Mouse (Mus musculus): ENCODE data around the gene Fezf2. TPM values are rescaled to one million over a fixed set of nuclear protein-coding genes. Genes with fewer than 3 reads are reported as not detected.

The Fezf2 gene
- 35.7 and 42.9 TPM in 2 replicates for polyA plus RNA-seq (2012; rRNA removed)

GRCm38 (mm10) chr14:12348089-12348488 is at the start of gene Fezf2:
TSS of gene Fezf2 (minus strand) at chr14:12348189.
- Histone ChIP-seq H3K4me1 (ENCODE audit: control insufficient read depth, insufficient read depth, low read length) (no peaks in the 10 kb centered on the region), H3K27ac (ENCODE audit: insufficient read depth, low read length) (peak within 1 kb of the TSS; percentile 69; the same call in 1 of the 2 replicates), H3K4me3 (ENCODE audit: insufficient read depth, low read length) (no peak within 1 kb of the TSS; the same call in 1 of the 2 replicates)
- no peak for TF ChIP-seq CTCF (IDR thresholded peaks at IDR 0.05; ENCODE audit: extremely low read depth, insufficient read depth, low read length)
- TF ChIP-seq POLR2A (IDR thresholded peaks at IDR 0.05; ENCODE audit: extremely low read depth, insufficient read depth, low read length): no peak

- no peaks in the 10 kb centered on the region; the same call in 1 of the 2 replicates for H3K4me1 ChIP-seq (ENCODE audit: control insufficient read depth, insufficient read depth, low read length)
- H3K27ac ChIP-seq (ENCODE audit: insufficient read depth, low read length): no peak overlapping the region
- no peak overlapping the region for H3K4me3 ChIP-seq (ENCODE audit: insufficient read depth, low read length)
- TF ChIP-seq CTCF (IDR thresholded peaks at IDR 0.05; ENCODE audit: extremely low read depth, insufficient read depth, low read length): peak; percentile 52
- no peak for TF ChIP-seq POLR2A (IDR thresholded peaks at IDR 0.05; ENCODE audit: extremely low read depth, insufficient read depth, low read length)
Observed at GRCm38 (mm10) chr14:12397561-12397960, 49.6 kb upstream of the Fezf2 start.

- no peak overlapping the region for H3K4me3 ChIP-seq (ENCODE audit: insufficient read depth, low read length)
- H3K27ac ChIP-seq (ENCODE audit: insufficient read depth, low read length): no peak overlapping the region
- H3K4me1 ChIP-seq (ENCODE audit: control insufficient read depth, insufficient read depth, low read length): no peaks in the 10 kb centered on the region; the same call in 1 of the 2 replicates
- TF ChIP-seq POLR2A (IDR thresholded peaks at IDR 0.05; ENCODE audit: extremely low read depth, insufficient read depth, low read length): no peak
- no peak for TF ChIP-seq CTCF (IDR thresholded peaks at IDR 0.05; ENCODE audit: extremely low read depth, insufficient read depth, low read length)
Observed at GRCm38 (mm10) chr14:12394318-12394717, 46.3 kb upstream of the Fezf2 start.

- Histone ChIP-seq H3K4me1 (ENCODE audit: control insufficient read depth, insufficient read depth, low read length) (no peaks in the 10 kb centered on the region; the same call in 1 of the 2 replicates), H3K27ac (ENCODE audit: insufficient read depth, low read length) (no peak overlapping the region), H3K4me3 (ENCODE audit: insufficient read depth, low read length) (no peak overlapping the region)
- no peak for TF ChIP-seq CTCF (IDR thresholded peaks at IDR 0.05; ENCODE audit: extremely low read depth, insufficient read depth, low read length)
- no peak for TF ChIP-seq POLR2A (IDR thresholded peaks at IDR 0.05; ENCODE audit: extremely low read depth, insufficient read depth, low read length)
Observed at GRCm38 (mm10) chr14:12393271-12393861, 45.4 kb upstream of the Fezf2 start.

GRCm38 (mm10) chr14:12391167-12391566 is 43.2 kb upstream of the Fezf2 start:
- Histone ChIP-seq H3K27ac (ENCODE audit: insufficient read depth, low read length) (no peak overlapping the region), H3K4me3 (ENCODE audit: insufficient read depth, low read length) (no peak overlapping the region), H3K4me1 (ENCODE audit: control insufficient read depth, insufficient read depth, low read length) (no peaks in the 10 kb centered on the region; the same call in 1 of the 2 replicates)
- no peak for TF ChIP-seq CTCF (IDR thresholded peaks at IDR 0.05; ENCODE audit: extremely low read depth, insufficient read depth, low read length)
- no peak for TF ChIP-seq POLR2A (IDR thresholded peaks at IDR 0.05; ENCODE audit: extremely low read depth, insufficient read depth, low read length)

- Histone ChIP-seq H3K27ac (ENCODE audit: insufficient read depth, low read length) (no peak overlapping the region), H3K4me1 (ENCODE audit: control insufficient read depth, insufficient read depth, low read length) (no peaks in the 10 kb centered on the region; the same call in 1 of the 2 replicates), H3K4me3 (ENCODE audit: insufficient read depth, low read length) (no peak overlapping the region)
- TF ChIP-seq POLR2A (IDR thresholded peaks at IDR 0.05; ENCODE audit: extremely low read depth, insufficient read depth, low read length): no peak
- TF ChIP-seq CTCF (IDR thresholded peaks at IDR 0.05; ENCODE audit: extremely low read depth, insufficient read depth, low read length): no peak
Observed at GRCm38 (mm10) chr14:12388806-12389436, 40.9 kb upstream of the Fezf2 start.

GRCm38 (mm10) chr14:12388192-12388795 is 40.3 kb upstream of the Fezf2 start:
- H3K4me1 ChIP-seq (ENCODE audit: control insufficient read depth, insufficient read depth, low read length): no peaks in the 10 kb centered on the region; the same call in 1 of the 2 replicates
- TF ChIP-seq CTCF (IDR thresholded peaks at IDR 0.05; ENCODE audit: extremely low read depth, insufficient read depth, low read length) (no peak), POLR2A (IDR thresholded peaks at IDR 0.05; ENCODE audit: extremely low read depth, insufficient read depth, low read length) (no peak)
- no peak overlapping the region for H3K27ac ChIP-seq (ENCODE audit: insufficient read depth, low read length)
- no peak overlapping the region for H3K4me3 ChIP-seq (ENCODE audit: insufficient read depth, low read length)

GRCm38 (mm10) chr14:12387176-12387575 is 39.2 kb upstream of the Fezf2 start:
- H3K27ac ChIP-seq (ENCODE audit: insufficient read depth, low read length): no peak overlapping the region
- no peak for TF ChIP-seq CTCF (IDR thresholded peaks at IDR 0.05; ENCODE audit: extremely low read depth, insufficient read depth, low read length)
- TF ChIP-seq POLR2A (IDR thresholded peaks at IDR 0.05; ENCODE audit: extremely low read depth, insufficient read depth, low read length): no peak
- no peak overlapping the region for H3K4me3 ChIP-seq (ENCODE audit: insufficient read depth, low read length)
- H3K4me1 ChIP-seq (ENCODE audit: control insufficient read depth, insufficient read depth, low read length): no peaks in the 10 kb centered on the region; the same call in 1 of the 2 replicates

- TF ChIP-seq POLR2A (IDR thresholded peaks at IDR 0.05; ENCODE audit: extremely low read depth, insufficient read depth, low read length): no peak
- no peak for TF ChIP-seq CTCF (IDR thresholded peaks at IDR 0.05; ENCODE audit: extremely low read depth, insufficient read depth, low read length)
- 0 out of 2 replicates have a peak, but pooled peaks cover 1% of the 10 kb centered on the region for H3K4me1 ChIP-seq (ENCODE audit: control insufficient read depth, insufficient read depth, low read length)
- H3K27ac ChIP-seq (ENCODE audit: insufficient read depth, low read length): no peak overlapping the region
- H3K4me3 ChIP-seq (ENCODE audit: insufficient read depth, low read length): no peak overlapping the region
Observed at GRCm38 (mm10) chr14:12377883-12378282, 29.9 kb upstream of the Fezf2 start.
